Mouse (Mus musculus): ENCODE results near the gene Arhgef15.

DNA sequence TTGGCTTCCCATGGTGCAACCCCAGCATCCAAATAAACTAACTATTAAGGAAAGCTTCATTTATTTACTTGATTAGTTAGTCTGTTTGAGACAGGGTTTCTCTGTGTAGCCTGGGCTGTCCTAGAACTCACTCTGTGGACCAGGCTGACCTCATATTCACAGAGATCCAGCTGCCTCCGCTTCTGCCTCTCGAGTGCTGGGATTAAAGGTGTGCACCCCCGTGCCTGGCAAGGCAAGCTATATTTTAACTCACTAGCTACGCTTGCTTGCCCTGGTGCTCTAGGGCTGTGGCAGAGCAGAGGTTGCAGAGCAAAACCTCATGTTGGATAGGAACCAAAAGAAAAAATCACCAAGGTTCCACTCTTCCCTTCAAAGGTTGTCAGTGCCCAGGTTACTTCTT lies 16.8 kb downstream of the Arhgef15 start:
- TF ChIP-seq MYOG (IDR thresholded peaks at IDR 0.05; ENCODE audit: control insufficient read depth, extremely low read depth, insufficient read length), result no peak
- TF ChIP-seq CTCF (IDR thresholded peaks at IDR 0.05; ENCODE audit: control insufficient read depth, insufficient read depth, insufficient read length), result no peak
